Mouse (Mus musculus) WW6 (cell line): ENCODE measurements at regions not wholly inside any gene's neighbourhood (a gene's known extent, or its start where the extent isn't known, plus 50 kb on each side); places are given as distances from the start of the nearest gene placed in this dataset.

ENCODE experiments used
- DNase-seq: peaks from one replicate; pipeline ENCODE4 v3.0.0-alpha.2; 2013; ENCODE audit warnings: low read depth, low spot score

- no peak for DNase-seq
These were observed 90.2 kb downstream of the Sec23ip start for GRCm38 (mm10) chr7:128834894-128835293.

DNA sequence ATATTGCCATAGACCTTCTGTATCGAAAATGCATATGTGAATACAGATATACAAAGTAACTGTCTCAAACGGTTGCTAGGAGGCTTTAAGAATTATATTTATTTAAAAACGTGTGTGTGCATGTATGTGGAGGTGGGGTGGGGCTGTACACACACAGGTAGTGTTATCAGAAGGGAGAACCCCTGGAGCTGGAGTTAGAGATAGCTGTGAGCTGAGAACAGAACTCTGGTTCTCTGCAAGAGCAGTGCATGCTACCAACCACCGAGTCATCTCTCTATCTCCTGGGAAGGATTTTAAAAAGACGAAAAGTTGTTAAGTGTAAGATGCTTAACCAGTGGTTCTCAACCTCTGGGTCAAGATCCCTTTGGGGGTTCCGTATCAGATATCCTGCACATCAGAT lies 91.7 kb downstream of the Sec23ip start:
- no peak for DNase-seq

DNA sequence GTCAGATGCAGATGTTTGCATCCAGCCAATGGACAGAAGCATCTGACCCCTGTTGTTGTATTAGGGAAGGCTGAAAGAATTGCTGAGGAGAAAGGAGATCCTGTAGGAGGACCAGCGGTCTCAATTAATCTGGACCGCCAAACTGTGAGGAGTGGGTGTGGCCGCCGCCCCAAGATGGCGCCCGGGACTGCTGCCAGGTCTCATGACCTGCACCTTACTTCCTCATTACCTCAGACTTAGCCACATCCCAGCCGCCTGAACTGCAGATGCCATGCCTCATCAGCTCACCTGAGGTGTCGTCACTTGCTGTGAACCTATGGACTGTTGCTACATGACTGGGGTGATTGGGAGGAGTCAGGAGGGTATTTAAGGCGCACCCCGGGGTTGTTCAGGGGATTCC lies 97.8 kb downstream of the Sec23ip start:
- no peak for DNase-seq

DNA sequence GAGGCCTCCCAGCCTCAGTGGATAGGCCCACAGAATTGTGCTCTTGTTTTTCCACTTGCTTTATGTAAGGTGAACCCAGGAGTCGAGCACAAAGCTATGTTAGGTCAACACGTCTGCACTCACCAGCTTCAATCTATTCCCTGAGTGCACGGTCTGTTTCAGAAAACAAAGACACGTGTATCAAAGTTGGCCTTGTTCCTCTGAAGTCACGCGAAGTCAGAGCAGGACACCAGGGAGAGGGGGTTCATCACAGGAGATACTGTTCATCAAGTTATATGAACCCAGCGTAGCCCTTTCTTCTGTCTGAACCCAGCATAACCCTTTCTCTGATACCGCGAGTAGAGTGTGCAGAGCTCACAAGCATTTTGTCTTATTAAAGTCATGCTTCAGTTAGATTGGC lies 98.8 kb downstream of the Sec23ip start:
- no peak for DNase-seq

- DNase-seq, result no peak
These were observed 104.5 kb downstream of the Sec23ip start for GRCm38 (mm10) chr7:128849261-128849660.

GRCm38 (mm10) chr7:128854193-128854592 lies 109.5 kb downstream of the Sec23ip start:
- no peak for DNase-seq

DNA sequence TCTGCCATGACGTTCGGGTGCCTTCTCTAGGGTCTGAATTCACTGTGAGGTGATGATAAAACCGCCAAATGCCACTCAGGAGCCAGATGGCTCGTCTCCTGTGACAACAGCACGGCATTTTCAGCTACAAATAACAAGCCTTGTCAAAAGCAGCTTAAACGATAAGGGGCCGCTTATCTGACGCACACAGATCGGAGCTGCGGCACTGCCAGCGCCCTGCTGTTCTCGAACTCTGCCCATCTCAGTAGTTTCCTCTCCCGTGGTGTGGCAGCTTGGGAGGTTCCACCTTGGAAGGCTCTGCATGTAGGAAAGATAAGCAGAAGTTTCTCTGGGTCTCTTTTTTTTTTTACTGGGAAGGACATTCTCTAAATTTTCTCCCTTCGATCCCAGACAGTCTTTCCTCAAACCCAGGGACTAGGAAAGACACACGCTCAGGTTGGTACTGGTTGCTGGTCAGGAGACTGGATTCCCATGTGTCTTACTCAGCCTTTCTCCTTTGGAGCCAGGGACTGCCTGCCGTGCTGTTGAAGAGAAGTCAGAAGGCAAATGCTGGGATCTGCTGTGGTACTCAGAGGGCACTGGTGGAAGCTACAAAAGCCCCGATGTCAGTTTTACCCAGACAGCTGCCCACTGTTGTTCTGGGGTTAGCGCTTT lies 110.1 kb downstream of the Sec23ip start:
- DNase-seq, result no peak

- DNase-seq, result peak; percentile 43
These were observed 115.4 kb downstream of the Sec23ip start for GRCm38 (mm10) chr7:128860141-128860540.

DNA sequence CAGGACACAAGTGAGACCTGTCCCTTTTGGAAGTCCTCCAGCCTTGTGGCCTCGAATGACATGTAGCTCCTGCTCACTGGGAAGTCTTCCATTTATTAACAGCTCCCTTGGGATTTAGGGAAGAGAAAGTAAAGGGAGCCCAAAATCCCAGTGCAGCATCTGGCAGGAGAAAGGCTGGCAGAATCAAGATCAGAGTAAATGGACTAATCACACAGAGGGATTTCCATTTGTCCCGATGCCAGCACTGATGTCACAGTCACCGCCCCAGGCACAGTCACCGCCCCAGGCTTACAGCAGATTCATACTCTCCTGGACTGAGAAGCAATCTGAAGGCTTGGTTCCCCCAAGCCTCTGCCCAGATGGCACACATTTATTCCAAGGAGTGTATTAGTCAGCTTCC lies 116.0 kb downstream of the Sec23ip start:
- DNase-seq, result no peak

- DNase-seq, result no peak
These were observed 116.6 kb downstream of the Sec23ip start for GRCm38 (mm10) chr7:128861376-128861775.

- DNase-seq, result no peak
These were observed 124.1 kb downstream of the Sec23ip start for GRCm38 (mm10) chr7:128868799-128869198.

DNA sequence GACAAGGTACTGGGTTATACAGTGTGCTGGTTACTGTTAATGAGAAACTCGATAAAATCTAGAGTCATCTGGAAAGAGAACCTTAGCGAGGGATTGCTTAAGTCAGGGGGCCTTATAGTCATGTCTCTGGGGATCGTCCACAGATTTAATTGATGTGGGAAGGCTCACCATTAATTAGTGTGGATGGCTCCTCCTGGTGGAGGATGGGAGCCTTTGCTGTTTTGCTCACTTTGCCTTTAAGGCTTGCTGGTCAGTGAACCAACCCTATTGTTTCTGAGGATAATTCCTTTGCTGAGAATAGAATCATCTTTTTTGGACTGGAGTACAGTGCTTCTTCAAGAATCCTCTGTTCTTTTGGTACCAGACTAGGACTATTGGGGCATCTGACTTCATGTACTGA lies 139.3 kb downstream of the Sec23ip start:
- DNase-seq, result no peak

GRCm38 (mm10) chr7:128885551-128885950 lies 140.8 kb downstream of the Sec23ip start:
- DNase-seq, result no peak

DNA sequence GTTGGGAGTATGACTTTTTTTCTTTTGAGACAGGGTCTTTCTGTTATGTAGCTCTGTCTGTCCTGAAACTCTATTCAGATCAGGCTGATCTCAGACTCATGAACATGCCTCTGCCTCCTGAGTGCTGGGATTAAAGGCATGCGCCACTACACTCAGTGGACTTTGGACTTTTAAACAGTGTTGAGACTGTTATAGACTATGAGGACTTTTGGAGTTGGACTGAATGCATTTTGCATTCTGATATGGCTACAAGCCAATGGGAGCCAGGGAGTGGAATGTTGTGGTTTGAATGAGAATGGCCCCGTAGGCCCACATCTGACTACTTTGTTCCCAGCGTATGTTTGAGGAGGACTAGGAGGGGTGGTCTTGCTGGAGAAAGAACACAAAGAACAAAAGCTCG lies 165.4 kb downstream of the Sec23ip start:
- DNase-seq, result no peak

GRCm38 (mm10) chr7:128937976-128938730 lies 193.4 kb downstream of the Sec23ip start:
- no peak for DNase-seq

DNA sequence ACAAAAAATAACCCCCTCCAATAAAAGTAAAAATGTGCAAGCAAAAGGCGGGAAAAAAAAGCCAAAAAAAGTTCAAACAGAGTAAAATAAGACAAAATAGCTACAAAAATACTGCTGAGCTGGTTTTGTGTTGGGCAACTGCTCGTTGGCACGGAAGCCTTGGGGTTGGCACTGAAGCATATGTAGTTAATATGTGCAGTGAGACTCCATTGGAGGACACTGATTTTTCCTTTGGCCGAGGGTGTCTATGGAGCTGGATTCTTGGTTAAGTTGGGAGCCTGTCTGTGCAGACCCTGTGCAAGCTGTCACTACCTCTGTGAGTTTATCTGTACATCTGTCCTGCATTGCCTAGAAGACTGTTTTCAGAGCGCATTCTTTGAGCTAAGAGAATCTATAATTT lies 215.8 kb downstream of the Sec23ip start:
- DNase-seq, result no peak

- DNase-seq, result no peak
These were observed 235.2 kb downstream of the Sec23ip start for GRCm38 (mm10) chr7:128979904-128980303.

DNA sequence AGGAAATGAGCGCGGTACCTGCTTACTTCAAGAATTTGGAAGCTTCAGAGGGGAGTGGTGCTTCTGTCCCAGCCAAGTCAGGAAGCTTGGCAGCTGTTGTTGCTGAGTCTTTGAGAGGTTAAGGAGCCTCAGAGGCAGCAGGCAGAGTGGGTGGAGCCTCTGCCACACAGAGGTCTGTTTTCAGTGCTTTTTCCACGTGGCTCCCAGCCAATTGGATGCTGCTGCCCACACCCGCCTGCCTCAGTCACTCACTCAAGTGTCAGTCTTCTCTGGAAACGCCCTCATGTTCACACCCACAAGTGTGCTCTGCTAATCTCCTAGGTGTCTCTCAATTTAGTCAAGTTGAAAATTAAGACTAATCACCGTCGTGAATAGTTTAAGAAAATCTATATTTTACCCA lies 236.1 kb downstream of the Sec23ip start:
- no peak for DNase-seq

GRCm38 (mm10) chr7:128998759-128999158 lies 254.0 kb downstream of the Sec23ip start:
- no peak for DNase-seq

- DNase-seq, result no peak
These were observed 254.4 kb upstream of the Plpp4 start for GRCm38 (mm10) chr7:129002419-129002818.

- no peak for DNase-seq
These were observed 253.7 kb upstream of the Plpp4 start for GRCm38 (mm10) chr7:129003150-129003549.

- DNase-seq, result no peak
These were observed 240.5 kb upstream of the Plpp4 start for GRCm38 (mm10) chr7:129016353-129016752.

DNA sequence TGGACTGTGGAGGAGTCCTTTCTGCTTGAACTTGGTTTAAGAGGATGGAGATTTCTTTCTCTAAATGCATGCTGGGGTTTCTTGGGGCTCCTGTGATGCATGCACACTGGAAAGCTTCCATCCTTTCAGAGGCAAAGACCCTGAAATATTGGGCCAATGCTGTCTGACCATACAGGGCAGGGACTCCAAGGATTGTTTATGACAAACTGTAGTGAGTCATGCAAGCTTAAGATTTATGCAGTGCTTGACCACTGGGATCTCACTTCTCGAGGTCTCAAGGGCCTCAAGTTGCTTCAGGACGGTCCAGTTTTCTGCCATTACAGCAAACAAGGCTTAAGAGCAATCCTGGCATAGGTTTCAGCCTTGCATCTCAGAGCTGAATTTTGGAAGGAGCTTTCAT lies 229.7 kb upstream of the Plpp4 start:
- no peak for DNase-seq
